Mouse (Mus musculus): ENCODE measurements around the gene Mtm1.
A peak's percentile ranks its signal among the peaks of the same experiment; 100 is the strongest.

The Mtm1 gene

GRCm38 (mm10) chrX:71210467-71210866 lies at the start of gene Mtm1:
TSS of gene Mtm1 (plus strand) at chrX:71210767.
- no peak for DNase-seq

DNA sequence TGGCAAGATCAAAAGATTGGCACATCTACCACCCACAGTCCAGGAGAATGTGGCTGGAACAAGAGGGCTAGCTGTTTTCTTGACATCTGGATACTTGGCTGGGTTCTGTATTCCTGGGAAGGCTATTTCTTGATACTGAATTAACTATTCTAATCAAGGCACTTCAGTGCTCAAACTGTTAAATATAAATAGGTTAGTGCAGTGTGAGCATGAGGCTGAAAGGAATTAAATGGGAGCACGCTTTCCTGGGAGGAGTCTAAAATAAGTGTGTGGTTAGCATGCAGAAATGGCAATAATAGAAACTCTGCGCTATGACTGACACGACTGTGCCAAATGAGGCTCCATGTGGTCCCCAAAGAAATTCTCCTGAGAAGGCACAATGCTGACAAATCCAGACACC lies 29.0 kb upstream of the Mtm1 start:
- no peak for DNase-seq

- no peak for DNase-seq
Observed at GRCm38 (mm10) chrX:71183671-71184070, 26.9 kb upstream of the Mtm1 start.

DNA sequence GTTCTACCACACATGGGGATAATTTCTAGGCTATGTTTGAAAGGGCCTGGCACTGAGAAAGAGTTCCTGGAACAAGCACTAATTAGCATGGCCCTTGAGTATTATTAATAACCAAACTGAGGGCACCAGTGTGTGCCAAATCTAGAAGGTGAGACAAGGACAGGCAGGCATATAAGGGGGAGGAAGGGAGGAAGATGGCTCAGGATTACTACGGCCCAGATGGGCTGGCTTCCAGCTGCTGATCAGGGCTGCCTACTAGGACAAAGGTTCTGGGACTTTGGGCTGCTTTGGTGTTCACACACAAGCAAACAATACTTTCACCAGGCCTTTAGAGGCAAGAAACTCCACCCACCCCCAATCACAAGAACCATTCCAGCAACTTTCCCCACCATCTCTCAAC lies 24.2 kb upstream of the Mtm1 start:
- no peak for DNase-seq

GRCm38 (mm10) chrX:71204776-71205175 lies 5.8 kb upstream of the Mtm1 start:
- DNase-seq: no peak

DNA sequence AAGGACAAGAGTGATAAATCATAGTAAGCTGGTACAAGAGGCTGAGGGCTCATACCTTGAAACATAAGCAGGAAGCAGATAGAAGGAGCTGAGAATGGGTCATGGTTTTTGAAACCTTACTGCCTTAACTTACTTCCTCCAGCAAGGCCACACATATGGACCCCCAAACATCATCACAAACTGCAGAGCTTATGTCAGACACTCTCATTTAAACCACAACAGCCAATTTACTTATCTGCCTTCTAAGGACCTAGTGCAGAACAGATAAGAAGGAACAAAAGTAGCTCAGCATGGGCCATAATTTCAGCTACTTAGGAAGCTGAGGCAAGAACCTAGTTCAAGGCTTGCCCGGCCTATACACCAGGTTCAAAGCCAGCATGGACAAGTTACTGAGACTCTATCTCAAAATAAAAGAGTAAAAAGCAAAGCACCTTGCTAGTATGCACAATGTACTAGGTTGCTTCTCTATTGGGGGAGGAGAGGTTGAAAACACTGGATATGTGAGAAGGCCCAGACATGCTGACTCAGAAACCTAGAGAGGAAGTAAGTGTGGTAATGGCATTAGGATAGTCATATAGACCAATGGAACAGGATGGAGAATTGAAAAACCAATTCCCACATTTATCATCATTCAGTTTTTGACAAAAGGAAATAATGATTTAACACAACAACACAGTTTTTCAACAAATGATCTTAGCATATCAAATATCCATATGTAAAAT lies 4.6 kb upstream of the Mtm1 start:
- no peak for DNase-seq

DNA sequence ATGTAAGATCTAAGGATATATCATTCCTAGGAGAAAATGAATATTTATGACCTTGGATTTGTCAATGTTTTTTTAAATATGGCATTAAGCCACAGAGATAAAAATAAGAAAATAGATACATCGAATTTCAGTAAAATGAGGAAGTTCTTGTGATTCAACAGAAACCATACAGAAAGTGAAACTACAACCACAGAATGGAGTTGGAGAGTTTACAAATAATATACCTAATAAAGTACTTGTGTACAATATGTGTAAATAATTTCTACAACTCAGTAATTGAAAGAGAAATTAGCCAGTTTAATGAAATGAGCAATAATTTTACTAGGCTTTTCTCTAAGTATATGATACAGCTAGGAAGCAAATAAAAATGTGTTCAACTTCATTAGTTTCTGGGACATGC lies 4.0 kb upstream of the Mtm1 start:
- no peak for DNase-seq

DNA sequence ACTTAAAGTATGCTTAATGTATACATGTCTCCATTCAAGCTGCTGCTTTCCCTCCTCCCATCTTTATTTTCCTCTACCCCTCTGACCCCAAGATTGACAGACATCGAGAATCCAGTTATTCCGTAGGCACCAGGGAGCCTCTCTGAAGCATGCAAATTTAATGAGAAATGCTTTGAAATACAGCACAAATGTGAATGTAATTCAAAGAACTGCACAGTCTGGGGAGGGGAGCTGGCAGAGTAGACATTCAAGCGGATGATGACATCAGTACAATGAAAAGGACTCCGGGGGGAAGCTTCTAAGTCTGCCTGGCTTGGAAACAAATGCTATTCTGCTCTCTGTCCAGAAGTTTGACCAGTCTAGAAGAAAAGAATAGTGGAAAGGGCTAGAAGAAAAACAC lies 2.3 kb downstream of the Mtm1 start:
- DNase-seq: no peak

DNA sequence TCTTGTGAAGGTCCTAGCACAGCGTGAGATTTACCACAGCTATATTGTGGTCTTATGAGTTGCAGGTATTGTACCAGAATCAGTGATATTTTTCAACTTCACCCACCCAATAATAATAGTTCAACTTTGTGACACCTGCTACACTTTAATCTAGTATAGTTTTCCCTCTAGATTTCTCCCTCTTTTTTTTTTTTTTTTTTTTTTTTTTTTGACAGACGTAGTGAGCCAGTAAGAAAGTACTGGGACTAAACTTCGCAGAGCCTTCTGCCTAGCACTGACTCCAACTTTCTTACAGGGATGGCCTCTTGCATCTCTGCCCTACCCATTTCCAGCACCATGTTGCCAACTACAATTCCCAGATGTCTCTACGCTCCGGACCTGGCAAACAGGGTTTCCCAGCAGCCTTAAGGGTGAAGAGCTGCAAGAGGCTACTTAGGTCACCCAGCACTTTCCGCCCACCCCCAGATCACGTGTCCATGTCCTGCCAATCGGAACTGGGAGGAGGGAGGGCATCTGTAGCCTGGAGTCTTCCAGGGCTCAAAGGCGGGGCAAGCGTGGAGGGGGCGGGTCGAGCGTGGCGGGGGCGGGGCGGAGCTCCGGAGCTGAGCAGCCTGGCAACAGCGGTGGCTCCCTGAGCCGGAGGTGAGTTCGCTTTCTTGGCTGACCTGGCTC lies 4.0 kb downstream of the Mtm1 start:
- peak; percentile 68 for DNase-seq

DNA sequence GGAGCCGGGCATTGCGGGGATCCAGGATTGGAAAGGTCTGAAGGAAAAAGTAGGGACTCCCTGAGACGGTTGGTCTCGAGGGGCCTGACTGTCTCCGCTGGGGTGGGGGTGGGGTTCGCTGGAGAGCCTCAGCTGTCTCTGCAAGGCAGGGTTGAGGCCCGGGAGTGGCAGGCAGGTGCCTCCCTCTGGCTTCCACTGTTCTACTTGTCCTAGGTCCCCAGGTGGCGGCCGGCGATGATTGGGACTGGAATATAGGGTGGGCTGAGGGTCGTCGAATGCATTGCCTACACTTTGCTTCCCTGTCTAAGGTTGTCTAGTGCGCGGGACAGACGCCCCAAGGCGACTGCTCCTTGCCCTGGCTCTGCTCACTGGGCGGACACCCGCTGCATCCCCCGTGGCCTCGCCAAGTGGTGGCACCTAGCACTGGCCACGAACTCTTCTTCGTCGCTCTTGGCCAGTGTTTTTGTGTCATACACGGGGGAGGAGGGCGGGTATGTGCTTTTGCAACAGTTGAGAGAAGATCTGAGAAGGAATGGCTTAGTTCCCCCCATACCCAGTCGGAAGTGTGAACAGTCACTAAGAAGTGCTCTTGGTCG lies 4.6 kb downstream of the Mtm1 start:
- DNase-seq: peak; percentile 10

DNA sequence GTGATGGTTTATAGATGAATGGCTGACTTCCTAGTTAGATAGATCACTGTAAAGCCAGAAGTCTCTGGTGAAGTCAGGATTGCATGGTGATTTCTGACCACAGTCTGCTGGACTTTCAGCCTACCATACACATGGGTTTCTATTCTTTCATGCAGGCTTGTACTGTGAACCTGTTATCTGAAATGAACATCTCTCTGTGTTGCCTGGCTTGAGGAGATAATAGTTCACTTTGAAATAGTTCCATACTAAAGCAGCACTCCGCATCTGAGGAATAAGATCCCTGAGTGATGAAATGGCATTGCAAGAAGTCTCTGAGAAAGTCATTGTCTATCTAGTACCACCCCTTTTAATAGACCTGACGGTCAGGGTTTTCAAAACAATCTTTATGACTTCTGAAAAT lies 6.3 kb downstream of the Mtm1 start:
- no peak for DNase-seq

DNA sequence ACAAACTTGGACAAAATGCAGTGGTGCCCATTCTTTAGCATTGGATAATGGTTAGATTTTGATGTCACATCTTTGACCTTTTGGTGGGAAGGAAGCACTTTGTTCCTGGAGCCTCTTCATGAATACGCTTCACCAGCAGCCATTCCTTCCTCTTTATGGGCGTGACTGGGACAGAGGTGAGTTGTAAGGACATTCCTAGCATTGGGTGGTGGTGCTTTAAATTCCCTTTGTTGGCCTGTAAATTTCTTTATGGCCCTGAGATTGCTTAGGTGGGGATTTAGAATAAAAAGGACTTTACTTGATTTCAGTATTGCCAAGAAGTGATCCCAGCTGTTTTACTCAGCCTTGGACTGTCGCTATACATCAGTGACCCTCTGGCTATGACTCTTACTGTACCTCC lies 8.3 kb downstream of the Mtm1 start:
- DNase-seq: no peak

- DNase-seq: peak; percentile 4
Observed at GRCm38 (mm10) chrX:71220896-71221295, 10.3 kb downstream of the Mtm1 start.

DNA sequence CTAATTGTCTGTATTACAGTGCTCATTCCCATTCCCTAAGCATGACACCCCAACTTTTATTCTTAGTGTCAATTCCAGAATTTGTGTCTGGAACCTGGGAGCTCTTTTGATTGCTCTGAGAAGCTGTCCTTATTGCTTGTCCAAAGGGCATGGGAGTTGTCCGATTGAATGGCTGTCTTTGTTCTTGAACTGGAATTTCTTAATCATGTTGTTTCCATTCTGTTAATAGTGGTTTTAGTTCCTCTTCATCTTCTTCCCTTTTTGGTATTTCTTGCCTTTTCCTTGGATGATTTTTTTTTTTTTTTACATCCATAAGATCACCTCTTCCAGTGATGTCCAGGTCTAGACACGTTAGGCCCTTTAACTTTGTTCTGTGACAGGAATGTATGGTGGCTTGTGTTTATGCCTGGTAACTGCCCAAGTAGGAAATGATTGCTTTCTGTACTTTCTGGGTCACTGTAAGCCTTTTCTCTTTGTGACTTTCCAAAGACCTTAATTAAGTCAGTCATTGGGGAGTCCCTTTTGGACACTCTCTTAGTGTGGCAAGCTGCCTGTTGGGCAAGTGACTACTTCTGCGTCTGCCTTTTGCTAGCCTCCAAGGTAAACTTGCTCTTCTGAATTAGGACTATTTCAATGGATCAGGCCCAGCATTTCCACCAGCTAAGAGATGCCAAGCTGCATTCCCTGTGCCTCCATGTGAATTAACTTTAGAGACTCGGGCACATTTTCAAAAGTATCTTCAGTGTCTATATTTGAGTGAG lies 12.3 kb downstream of the Mtm1 start:
- no peak for DNase-seq

- DNase-seq: no peak
Observed at GRCm38 (mm10) chrX:71226881-71227280, 16.3 kb downstream of the Mtm1 start.

DNA sequence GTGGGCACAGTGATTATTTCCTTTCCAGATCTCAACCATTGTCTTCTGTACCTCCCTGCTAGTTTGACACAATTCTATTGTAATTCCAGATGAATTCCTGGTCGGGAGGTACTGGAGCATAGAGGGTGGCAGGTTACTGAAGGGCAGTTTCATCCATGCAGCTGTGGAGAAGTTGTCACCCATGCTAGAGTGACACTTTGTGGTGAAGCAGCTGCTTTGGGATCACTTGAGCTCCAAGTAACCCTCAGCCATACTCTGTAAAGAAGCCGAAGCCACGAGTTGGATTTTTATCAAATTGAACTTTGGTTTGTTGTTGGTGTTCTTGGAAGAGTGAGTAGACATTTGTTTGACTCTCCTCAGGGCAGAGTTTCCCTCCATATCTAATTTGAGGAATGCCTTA lies 17.6 kb downstream of the Mtm1 start:
- DNase-seq: no peak

- DNase-seq: no peak
Observed at GRCm38 (mm10) chrX:71230847-71231246, 20.3 kb downstream of the Mtm1 start.

DNA sequence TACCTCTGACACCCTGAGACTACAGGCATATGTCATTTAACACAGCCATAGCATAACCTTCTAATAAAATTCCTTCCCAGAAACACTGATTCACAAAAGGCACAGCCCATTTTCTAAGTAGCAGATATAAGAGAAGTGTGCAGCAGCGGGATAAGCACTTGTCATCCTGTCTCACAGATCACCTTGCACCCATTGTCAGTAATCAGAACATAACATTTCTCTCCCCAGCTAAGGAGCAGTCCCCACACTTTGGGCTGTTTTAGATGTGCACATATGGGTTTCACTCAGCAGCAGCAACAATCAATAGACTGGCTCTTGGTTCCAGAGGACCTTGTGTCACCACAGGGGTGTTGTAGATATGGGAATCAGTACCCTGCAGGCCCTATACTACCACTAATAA lies 45.9 kb downstream of the Mtm1 start:
- DNase-seq: no peak

- no peak for DNase-seq
Observed at GRCm38 (mm10) chrX:71260857-71261256, 50.3 kb downstream of the Mtm1 start.

- no peak for DNase-seq
Observed at GRCm38 (mm10) chrX:71264316-71264715, 53.7 kb downstream of the Mtm1 start.

- peak; percentile 23 for DNase-seq
Observed at GRCm38 (mm10) chrX:71268972-71269371, 58.4 kb downstream of the Mtm1 start.

DNA sequence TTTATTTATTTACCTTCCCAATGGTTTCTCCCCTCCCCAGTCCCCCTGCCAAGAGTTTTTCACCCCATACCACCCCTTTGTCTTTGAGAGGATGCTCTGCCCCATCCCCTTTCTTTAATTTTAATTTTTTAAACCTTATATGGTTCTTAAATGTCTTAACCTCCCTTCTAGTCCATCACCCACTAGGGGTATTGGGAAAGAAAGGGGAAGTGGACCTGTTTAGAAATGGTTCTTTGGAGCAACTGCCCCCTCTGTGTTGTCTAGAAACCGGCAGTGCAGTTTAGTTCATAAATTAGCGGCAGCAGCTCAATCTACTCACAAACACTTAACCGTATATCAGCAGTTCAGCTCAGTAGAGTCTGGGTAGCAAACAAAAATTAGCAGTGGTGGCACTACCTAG lies 63.6 kb downstream of the Mtm1 start:
- DNase-seq: no peak

DNA sequence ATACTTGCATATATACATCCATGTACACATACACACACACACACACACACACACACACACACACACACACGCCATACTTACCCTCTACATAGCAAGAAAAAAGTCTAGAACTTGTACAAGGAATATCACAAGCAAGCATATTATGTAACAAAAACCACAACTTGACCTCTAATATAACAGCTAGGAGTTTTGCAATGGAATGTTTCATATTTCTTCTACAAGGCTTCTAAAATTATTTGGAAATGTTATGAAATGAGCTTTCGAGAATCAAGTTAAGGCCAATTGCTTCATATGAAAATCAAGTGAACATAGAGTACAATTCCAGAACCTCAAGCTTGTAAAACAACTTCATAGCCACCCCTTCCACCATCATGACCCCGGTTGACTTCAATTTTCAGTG lies 74.9 kb downstream of the Mtm1 start:
- DNase-seq: no peak

DNA sequence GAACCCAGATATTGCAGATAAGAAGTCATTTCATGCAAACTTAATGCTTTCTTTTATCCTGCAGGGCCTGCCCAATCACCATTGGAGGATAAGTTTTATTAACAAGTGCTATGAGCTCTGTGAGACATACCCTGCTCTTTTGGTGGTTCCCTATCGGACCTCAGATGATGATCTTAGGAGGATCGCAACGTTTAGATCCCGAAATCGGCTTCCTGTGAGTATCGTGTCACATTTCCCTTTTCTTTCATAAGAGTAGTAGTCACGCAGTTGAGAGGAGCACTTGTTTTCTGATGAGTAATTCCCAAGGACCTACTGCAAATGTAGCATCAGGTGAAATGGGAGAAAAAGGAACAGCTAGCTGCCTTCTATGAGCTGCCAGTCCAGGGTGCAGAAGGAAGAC lies 76.5 kb downstream of the Mtm1 start:
- DNase-seq: no peak
